Mouse (Mus musculus) olfactory bulb, adult 2 months (tissue): ENCODE measurements around the gene Arhgap6. TPM values are rescaled to one million over a fixed set of nuclear protein-coding genes. Genes with fewer than 3 reads are reported as not detected.

ENCODE experiments used
- H3K27ac ChIP-seq: fragments of 200-500 bp; 2 replicates; pipeline ENCODE4 v1.5.1; 2012; ENCODE audit warnings: low read depth, low read length; ENCODE audit not compliant: insufficient read depth
- H3K4me1 ChIP-seq: fragments of 200-500 bp; 2 replicates; pipeline ENCODE4 v1.6.1; 2012; ENCODE audit warnings: low read length; ENCODE audit not compliant: control insufficient read depth, insufficient read depth
- H3K4me3 ChIP-seq: fragments of 200-500 bp; 2 replicates; pipeline ENCODE4 v1.5.1; 2012; ENCODE audit warnings: mild to moderate bottlenecking, low read depth, low read length, moderate library complexity; ENCODE audit not compliant: insufficient read depth
- CTCF ChIP-seq: fragments of 200-500 bp; IDR thresholded peaks from 2 replicates; pipeline ENCODE4 v1.5.1; 2012; ENCODE audit warnings: low read depth, mild to moderate bottlenecking, low read length, moderate library complexity; ENCODE audit not compliant: insufficient read depth
- POLR2A ChIP-seq: fragments of 200-500 bp; IDR thresholded peaks from 2 replicates; pipeline ENCODE4 v1.6.1; 2012; ENCODE audit warnings: mild to moderate bottlenecking, low read depth, low read length, moderate library complexity; ENCODE audit not compliant: insufficient read depth
- WGBS: fragments of 180-500 bp; shearing (Covaris S2); methylation state at CpG from one replicate; pipeline ENCODE4 v1.1.7; 2018; 5-methylcytosine and 5-hydroxymethylcytosine counted together
- polyA plus RNA-seq: library from polyadenylated mRNA; stranded (reverse); fragments of >200 nt; gene quantifications from 2 replicates; pipeline ENCODE4 v1.2.4, GENCODE M21; 2012; ENCODE audit warnings: low replicate concordance; ENCODE audit not compliant: missing spikeins, insufficient read depth, insufficient read length

Arhgap6 gene
- polyA plus RNA-seq, 1 experiment, result not detected

- H3K4me1 ChIP-seq, result no peaks in the 10 kb centered on the region
- TF ChIP-seq POLR2A (no peak), CTCF (no peak)
- no peak overlapping the region for H3K27ac ChIP-seq
- H3K4me3 ChIP-seq, result no peak overlapping the region
Observed at GRCm38 (mm10) chrX:168848062-168848461, 53.2 kb downstream of the Arhgap6 start.

GRCm38 (mm10) chrX:168874688-168875087 lies 79.8 kb downstream of the Arhgap6 start:
- no peaks in the 10 kb centered on the region for H3K4me1 ChIP-seq
- 5% methylated on average over 1 of the region's 1 CpGs for WGBS
- no peak for TF ChIP-seq CTCF
- TF ChIP-seq POLR2A, result no peak
- H3K27ac ChIP-seq, result no peak overlapping the region
- no peak overlapping the region for H3K4me3 ChIP-seq

- 72% methylated on average over 2 of the region's 2 CpGs for WGBS
- Histone ChIP-seq H3K27ac (no peak overlapping the region), H3K4me1 (no peaks in the 10 kb centered on the region), H3K4me3 (no peak overlapping the region)
- no peak for TF ChIP-seq CTCF
- no peak for TF ChIP-seq POLR2A
Observed at GRCm38 (mm10) chrX:168903557-168903956, 108.7 kb downstream of the Arhgap6 start.

- no peaks in the 10 kb centered on the region for H3K4me1 ChIP-seq
- no peak overlapping the region for H3K4me3 ChIP-seq
- no peak overlapping the region for H3K27ac ChIP-seq
- TF ChIP-seq CTCF, result no peak
- TF ChIP-seq POLR2A, result no peak
- WGBS, result 80% methylated on average over 3 of the region's 3 CpGs
Observed at GRCm38 (mm10) chrX:168904086-168904485, 109.2 kb downstream of the Arhgap6 start.

GRCm38 (mm10) chrX:168907586-168907985 lies 112.7 kb downstream of the Arhgap6 start:
- Histone ChIP-seq H3K27ac (no peak overlapping the region), H3K4me3 (no peak overlapping the region), H3K4me1 (no peaks in the 10 kb centered on the region)
- TF ChIP-seq CTCF, result no peak
- TF ChIP-seq POLR2A, result no peak
- WGBS, result 52% methylated on average over 2 of the region's 2 CpGs

GRCm38 (mm10) chrX:168913519-168913918 lies 118.6 kb downstream of the Arhgap6 start:
- TF ChIP-seq POLR2A (no peak), CTCF (no peak)
- Histone ChIP-seq H3K4me1 (no peaks in the 10 kb centered on the region), H3K4me3 (no peak overlapping the region)

GRCm38 (mm10) chrX:168920942-168921341 lies 126.0 kb downstream of the Arhgap6 start:
- H3K4me1 ChIP-seq, result no peaks in the 10 kb centered on the region
- no peak overlapping the region for H3K27ac ChIP-seq
- H3K4me3 ChIP-seq, result no peak overlapping the region
- no peak for TF ChIP-seq POLR2A
- TF ChIP-seq CTCF, result no peak
- WGBS, result 80% methylated on average over 2 of the region's 2 CpGs

More at GRCm38 (mm10) chrX:168913519-168913918, 118.6 kb downstream of the Arhgap6 start:
- H3K27ac ChIP-seq, result no peak overlapping the region

GRCm38 (mm10) chrX:168932420-168932819 lies 137.5 kb downstream of the Arhgap6 start:
- TF ChIP-seq CTCF (no peak), POLR2A (no peak)
- no peak overlapping the region for H3K4me3 ChIP-seq
- H3K27ac ChIP-seq, result no peak overlapping the region
- H3K4me1 ChIP-seq, result no peaks in the 10 kb centered on the region
- WGBS, result 83% methylated on average over 1 of the region's 1 CpGs

GRCm38 (mm10) chrX:168935447-168935846 lies 140.5 kb downstream of the Arhgap6 start:
- H3K27ac ChIP-seq, result no peak overlapping the region
- WGBS, result 11% methylated on average over 3 of the region's 3 CpGs
- no peaks in the 10 kb centered on the region for H3K4me1 ChIP-seq
- TF ChIP-seq POLR2A, result no peak
- TF ChIP-seq CTCF, result no peak
- H3K4me3 ChIP-seq, result no peak overlapping the region

- Histone ChIP-seq H3K4me3 (no peak overlapping the region), H3K27ac (no peak overlapping the region), H3K4me1 (no peaks in the 10 kb centered on the region)
- WGBS, result 38% methylated on average over 4 of the region's 4 CpGs
- TF ChIP-seq POLR2A (no peak), CTCF (no peak)
Observed at GRCm38 (mm10) chrX:168937941-168938340, 143.0 kb downstream of the Arhgap6 start.
